Mouse (Mus musculus) kidney, embryonic 16.5 days (tissue): ENCODE results near the gene Nnmt. TPM values are rescaled to one million over a fixed set of nuclear protein-coding genes. Genes with fewer than 3 reads are reported as not detected.

Source experiments
- ATAC-seq: fragments of 200-750 bp; cut with Nextera tagmentation; 2 replicates; pipeline ENCODE4 v1.8.0; 2017; ENCODE audit warnings: moderate TSS enrichment; ENCODE audit not compliant: low FRiP score, low TSS enrichment
- H3K27ac ChIP-seq: fragments of 300-500 bp; sonication (generic); 2 replicates; pipeline ENCODE4 v1.5.1; 2014; ENCODE audit warnings: low read length
- H3K27me3 ChIP-seq: fragments of 300-500 bp; sonication (generic); 2 replicates; pipeline ENCODE4 v1.6.1; 2014; ENCODE audit warnings: low read length, control low read depth, mixed read lengths; ENCODE audit not compliant: insufficient read depth
- H3K36me3 ChIP-seq: fragments of 300-500 bp; sonication (generic); 2 replicates; pipeline ENCODE4 v1.6.1; 2014; ENCODE audit warnings: low read length, control low read depth, mixed read lengths; ENCODE audit not compliant: insufficient read depth
- H3K4me1 ChIP-seq: fragments of 300-500 bp; sonication (generic); 2 replicates; pipeline ENCODE4 v1.6.1; 2014; ENCODE audit warnings: low read length, control low read depth, mixed read lengths; ENCODE audit not compliant: insufficient read depth
- H3K4me2 ChIP-seq: fragments of 300-500 bp; sonication (generic); replicated peaks from 2 replicates; pipeline ENCODE4 v1.6.1; 2014; ENCODE audit warnings: low read depth, low read length
- H3K4me3 ChIP-seq: fragments of 300-500 bp; sonication (generic); 2 replicates; pipeline ENCODE4 v1.5.1; 2014; ENCODE audit warnings: mild to moderate bottlenecking, low read length
- H3K9ac ChIP-seq: fragments of 300-500 bp; sonication (generic); replicated peaks from 2 replicates; pipeline ENCODE4 v1.6.1; 2014; ENCODE audit warnings: low read length
- H3K9me3 ChIP-seq: fragments of 300-500 bp; sonication (generic); 2 replicates; pipeline ENCODE4 v1.6.1; 2016; ENCODE audit warnings: low read length, control low read depth
- WGBS: fragments of 180-500 bp; shearing (Covaris S2); extraction: QIAGEN DNeasy Blood & Tissue Kit; methylation state at CpG from one replicate; pipeline ENCODE4 v1.1.7; 2014; 5-methylcytosine and 5-hydroxymethylcytosine counted together
- polyA plus RNA-seq: library from polyadenylated mRNA; unstranded; fragments of >200 nt; fragmentation: Nextera tagmentation; extraction: Ambion mirVana; gene quantifications from 2 replicates; pipeline ENCODE4 v1.2.1, GENCODE M21; 2015

Gene Nnmt
- polyA plus RNA-seq, 1 experiment from 2014 or later = 2.4 TPM

DNA sequence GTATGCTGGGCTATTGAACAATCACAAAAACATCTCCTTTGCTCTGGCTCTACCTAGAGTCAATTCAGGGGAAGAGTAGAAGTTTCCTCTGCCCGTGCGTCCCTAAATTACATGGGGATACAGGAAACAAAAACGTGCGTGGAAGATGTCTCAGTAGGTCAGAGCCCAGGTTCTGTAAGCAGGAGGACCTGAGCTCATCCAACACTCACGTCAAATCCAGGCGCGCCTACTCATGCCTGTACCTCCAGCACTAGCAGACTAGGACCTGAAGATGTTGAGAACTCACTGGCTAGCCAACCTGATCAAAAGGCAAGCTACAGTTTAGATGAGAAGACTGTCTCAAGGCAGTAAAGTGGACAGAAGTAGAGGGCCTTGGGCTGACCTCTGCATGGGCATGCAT lies 32.2 kb upstream of the Nnmt start:
- WGBS = 89% methylated on average over 7 of the region's 7 CpGs
- 0 out of 2 replicates have a peak, but pooled peaks cover 2% of the 10 kb centered on the region for H3K9me3 ChIP-seq
- no peak for ATAC-seq
- no peaks in the 10 kb centered on the region for H3K36me3 ChIP-seq
- no peak overlapping the region for H3K27ac ChIP-seq
- H3K4me3 ChIP-seq = no peak overlapping the region
- no peaks in the 10 kb centered on the region for H3K4me1 ChIP-seq
- H3K9ac ChIP-seq = no peak overlapping the region
- no peaks in the 10 kb centered on the region for H3K27me3 ChIP-seq
- no peak overlapping the region for H3K4me2 ChIP-seq

DNA sequence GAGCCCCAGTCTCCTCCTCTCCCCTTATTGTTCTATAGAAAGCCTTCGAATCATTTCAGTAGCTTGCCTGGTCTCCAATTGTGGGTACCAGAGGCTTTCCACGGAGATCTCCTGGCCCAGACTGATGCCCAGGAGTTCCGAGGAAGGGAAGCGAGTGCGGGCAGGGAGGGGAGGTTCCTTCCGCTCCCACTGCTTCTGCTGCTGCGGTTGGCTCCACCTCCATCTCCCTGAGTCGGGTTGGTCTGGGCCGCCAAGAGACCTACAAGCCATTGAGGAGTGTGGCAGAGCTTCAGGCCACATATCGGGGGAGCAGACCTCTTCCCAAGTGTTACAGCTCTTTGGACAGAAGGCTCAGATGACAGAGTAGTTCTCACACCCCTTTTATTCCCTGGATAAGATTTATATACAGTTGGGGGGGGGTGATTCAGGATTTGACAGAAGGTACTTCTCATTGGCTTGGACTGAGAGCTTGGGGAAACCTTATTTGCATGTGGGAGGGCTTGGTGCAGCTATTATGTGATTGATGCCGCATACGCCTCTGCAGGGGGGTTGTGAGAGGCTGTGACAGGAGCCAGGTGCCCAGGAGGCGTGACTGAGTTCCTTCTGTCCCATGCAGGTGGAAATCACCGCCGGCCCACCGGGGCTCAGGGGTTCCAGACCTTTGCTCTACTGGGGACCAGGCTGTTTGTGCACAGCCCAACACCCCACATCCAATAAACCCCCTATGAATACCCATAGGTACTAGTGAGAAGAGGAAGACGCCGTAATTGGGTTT lies 30.8 kb upstream of the Nnmt start:
- no peaks in the 10 kb centered on the region for H3K4me1 ChIP-seq
- ATAC-seq = no peak
- no peak overlapping the region for H3K4me3 ChIP-seq
- H3K9ac ChIP-seq = no peak overlapping the region
- no peak overlapping the region for H3K27ac ChIP-seq
- no peaks in the 10 kb centered on the region for H3K36me3 ChIP-seq
- H3K4me2 ChIP-seq = peak overlapping the region; percentile 17; the same call in 1 of the 2 replicates
- WGBS = 37% methylated on average over 18 of the region's 18 CpGs
- 0 out of 2 replicates have a peak, but pooled peaks cover 2% of the 10 kb centered on the region for H3K9me3 ChIP-seq
- H3K27me3 ChIP-seq = no peaks in the 10 kb centered on the region

DNA sequence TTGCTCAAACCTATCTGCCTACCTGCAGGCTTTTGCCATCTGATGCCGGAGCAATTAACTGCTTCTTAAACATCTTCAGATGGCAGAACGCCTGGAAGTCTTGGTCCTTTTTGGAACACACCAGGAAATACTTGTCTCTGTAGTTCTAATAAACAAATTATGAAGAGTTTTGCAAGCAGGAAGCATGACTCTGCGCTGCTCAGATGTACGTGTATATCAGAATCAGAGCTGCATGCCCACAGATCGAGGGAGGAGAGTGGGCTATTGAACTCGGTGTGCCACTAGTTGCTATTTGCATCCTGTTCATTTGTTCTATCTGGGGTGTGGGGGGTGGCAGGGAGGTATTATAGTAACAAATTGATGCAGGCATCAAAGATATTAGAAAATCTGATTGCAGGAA lies 28.2 kb upstream of the Nnmt start:
- 0 out of 2 replicates have a peak, but pooled peaks cover 2% of the 10 kb centered on the region for H3K9me3 ChIP-seq
- no peaks in the 10 kb centered on the region for H3K27me3 ChIP-seq
- 85% methylated on average over 6 of the region's 6 CpGs for WGBS
- H3K4me1 ChIP-seq = no peaks in the 10 kb centered on the region
- no peak overlapping the region for H3K4me3 ChIP-seq
- no peak overlapping the region for H3K9ac ChIP-seq
- H3K4me2 ChIP-seq = no peak overlapping the region
- no peaks in the 10 kb centered on the region for H3K36me3 ChIP-seq
- ATAC-seq = no peak
- no peak overlapping the region for H3K27ac ChIP-seq

DNA sequence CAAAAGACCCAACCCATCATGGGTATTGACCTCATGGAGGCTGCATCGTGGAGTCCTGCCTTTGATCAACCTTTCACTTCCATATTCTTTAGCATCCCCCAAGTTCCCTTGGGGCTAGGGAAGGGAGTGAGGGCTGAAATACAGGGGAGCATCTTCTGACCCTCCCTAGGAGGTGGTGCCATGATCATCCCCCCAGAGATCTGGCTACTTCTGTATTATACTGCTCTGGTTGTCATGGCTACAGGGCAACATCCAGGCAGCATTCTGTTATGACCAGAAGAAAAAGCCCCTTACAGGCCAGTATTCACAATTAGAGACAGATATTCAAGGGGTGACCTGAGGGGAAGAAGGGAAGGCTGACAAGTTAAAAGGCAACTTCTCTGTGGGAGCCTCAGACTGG lies 14.3 kb upstream of the Nnmt start:
- Histone ChIP-seq H3K9ac (no peak overlapping the region), H3K4me3 (no peak overlapping the region), H3K4me2 (no peak overlapping the region), H3K9me3 (no peaks in the 10 kb centered on the region), H3K36me3 (no peaks in the 10 kb centered on the region), H3K27me3 (peaks cover 5% of the 10 kb centered on the region; the same call in 1 of the 2 replicates), H3K27ac (no peak overlapping the region), H3K4me1 (no peaks in the 10 kb centered on the region)
- ATAC-seq = no peak
- WGBS = 87% methylated on average over 1 of the region's 1 CpGs

DNA sequence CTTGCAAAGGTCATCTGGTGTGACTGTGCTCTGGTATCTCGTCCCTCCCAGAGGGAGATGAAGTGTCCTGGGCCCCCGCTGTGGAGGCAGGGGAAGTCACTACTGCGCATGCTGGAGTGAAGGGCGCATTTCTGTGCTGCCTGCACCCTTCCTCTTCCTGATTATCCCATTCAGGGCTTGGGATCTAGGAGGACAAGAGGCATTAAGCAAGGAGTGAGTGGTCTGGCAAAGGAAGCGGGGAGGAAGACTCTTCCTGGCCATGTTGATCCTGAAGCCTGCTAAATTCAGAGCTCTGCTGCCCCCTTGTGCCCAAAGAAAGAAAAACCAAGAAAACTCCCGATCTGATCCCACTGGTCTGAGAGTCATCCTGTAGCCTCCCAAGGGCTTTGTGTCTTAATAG lies 13.6 kb upstream of the Nnmt start:
- no peaks in the 10 kb centered on the region for H3K4me1 ChIP-seq

DNA sequence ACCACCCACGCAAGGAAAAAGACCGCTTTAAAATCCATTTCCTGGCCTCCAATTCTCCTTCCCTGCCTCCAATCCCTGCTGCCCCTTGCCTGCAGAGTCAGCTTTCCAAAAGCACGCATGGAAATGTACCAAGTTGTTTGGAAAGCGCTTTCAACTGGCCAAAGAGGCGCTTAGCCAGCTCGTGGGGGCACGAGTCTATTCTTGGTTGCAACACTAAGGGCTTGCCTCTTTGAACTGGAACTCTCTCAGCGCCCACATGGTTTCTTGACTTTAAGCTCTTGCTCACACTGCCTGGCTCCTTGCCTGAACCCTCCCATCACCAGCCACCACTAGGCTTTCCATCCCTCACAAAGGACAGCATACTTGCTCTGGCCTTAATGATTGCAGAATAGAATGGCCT lies 13.2 kb upstream of the Nnmt start:
- Histone ChIP-seq H3K27me3 (peaks cover 5% of the 10 kb centered on the region; the same call in 1 of the 2 replicates), H3K36me3 (no peaks in the 10 kb centered on the region), H3K4me2 (no peak overlapping the region), H3K4me3 (no peak overlapping the region), H3K9me3 (no peaks in the 10 kb centered on the region), H3K9ac (no peak overlapping the region), H3K4me1 (no peaks in the 10 kb centered on the region), H3K27ac (no peak overlapping the region)
- no peak for ATAC-seq
- 74% methylated on average over 8 of the region's 8 CpGs for WGBS

More for the DNA sequence above, 13.6 kb upstream of the Nnmt start:
- H3K4me3 ChIP-seq = no peak overlapping the region
- peaks cover 5% of the 10 kb centered on the region; the same call in 1 of the 2 replicates for H3K27me3 ChIP-seq
- peak overlapping the region; percentile 34; the same call in 1 of the 2 replicates for H3K4me2 ChIP-seq
- 21% methylated on average over 6 of the region's 6 CpGs for WGBS
- no peak overlapping the region for H3K27ac ChIP-seq
- no peaks in the 10 kb centered on the region for H3K36me3 ChIP-seq
- peak; percentile 59; the same call in 1 of the 2 replicates for ATAC-seq
- H3K9me3 ChIP-seq = no peaks in the 10 kb centered on the region
- H3K9ac ChIP-seq = 0 out of 2 replicates have a peak overlapping the region, but pooled peaks have one; percentile 18

DNA sequence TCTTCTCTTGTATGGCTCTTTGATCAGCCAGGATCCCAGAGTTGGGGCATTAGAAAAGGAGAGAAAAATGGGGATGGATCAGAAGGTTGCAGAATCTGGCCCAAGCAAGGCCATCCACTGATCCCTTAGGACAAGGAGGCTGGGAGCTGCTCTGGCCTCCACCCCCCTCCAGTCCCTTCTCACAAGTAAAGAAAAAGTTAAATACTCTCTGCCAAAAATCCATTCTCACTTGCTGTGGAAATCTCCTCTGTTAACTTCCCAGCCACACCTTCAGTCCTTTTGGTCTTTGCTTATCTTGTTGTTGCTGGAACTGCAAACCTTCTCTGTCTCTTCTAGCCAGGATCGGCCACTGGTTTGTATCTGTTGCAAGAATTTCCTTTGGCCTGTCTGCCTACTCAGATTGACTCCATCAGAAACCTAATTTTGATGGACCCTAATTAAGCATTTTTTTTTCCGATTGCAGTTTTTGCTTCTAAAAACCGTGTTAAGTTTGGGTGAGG lies 12.6 kb upstream of the Nnmt start:
- H3K4me3 ChIP-seq = no peak overlapping the region
- 88% methylated on average over 3 of the region's 3 CpGs for WGBS

DNA sequence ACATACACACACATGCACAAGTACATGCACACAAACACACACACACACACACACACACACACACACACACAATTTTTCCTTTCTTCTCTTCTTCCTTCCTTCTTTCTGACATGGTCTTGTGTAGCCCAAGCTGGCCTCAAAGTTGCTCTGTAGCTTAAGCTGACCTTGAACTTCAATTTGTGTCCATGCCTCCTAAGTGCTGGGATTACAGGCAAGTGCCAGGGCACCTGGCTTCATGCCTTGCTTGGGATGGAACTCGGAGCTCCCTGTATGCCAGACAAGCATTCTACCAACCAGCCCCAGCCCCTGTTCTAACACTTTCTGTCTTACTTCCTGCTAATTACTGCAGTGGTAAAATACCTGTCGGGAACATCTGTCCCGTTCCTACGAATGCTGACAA lies 8.3 kb upstream of the Nnmt start:
- no peak for ATAC-seq
- H3K36me3 ChIP-seq = no peaks in the 10 kb centered on the region
- no peak overlapping the region for H3K4me2 ChIP-seq
- H3K27me3 ChIP-seq = no peaks in the 10 kb centered on the region
- H3K4me1 ChIP-seq = no peaks in the 10 kb centered on the region
- no peak overlapping the region for H3K4me3 ChIP-seq
- no peaks in the 10 kb centered on the region for H3K9me3 ChIP-seq
- no peak overlapping the region for H3K27ac ChIP-seq
- H3K9ac ChIP-seq = no peak overlapping the region
- 83% methylated on average over 4 of the region's 4 CpGs for WGBS

More for the DNA sequence above, 12.6 kb upstream of the Nnmt start:
- H3K9me3 ChIP-seq = no peaks in the 10 kb centered on the region
- no peak overlapping the region for H3K27ac ChIP-seq
- H3K9ac ChIP-seq = no peak overlapping the region
- no peak for ATAC-seq
- no peaks in the 10 kb centered on the region for H3K4me1 ChIP-seq
- no peak overlapping the region for H3K4me2 ChIP-seq
- no peaks in the 10 kb centered on the region for H3K36me3 ChIP-seq
- peaks cover 5% of the 10 kb centered on the region; the same call in 1 of the 2 replicates for H3K27me3 ChIP-seq

DNA sequence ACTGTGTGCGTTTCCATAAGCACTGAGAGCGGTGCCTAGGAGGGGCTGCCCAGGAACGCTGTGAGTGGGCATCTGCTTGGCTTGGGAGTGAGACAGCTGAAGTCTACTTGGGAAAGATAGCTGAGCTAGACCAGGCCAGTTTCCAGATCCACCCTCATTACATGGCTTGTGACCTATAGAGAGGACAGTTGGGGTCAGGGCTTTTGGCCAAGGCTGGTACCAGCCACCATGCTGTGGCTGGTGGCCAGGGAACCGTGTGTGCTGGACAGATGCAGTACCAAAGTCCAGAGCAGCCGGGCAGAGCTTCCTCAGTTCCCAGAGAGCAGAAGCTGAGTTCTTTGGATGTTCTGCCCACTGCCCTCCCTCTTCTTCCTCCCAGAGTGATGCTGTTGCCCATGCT lies 7.6 kb upstream of the Nnmt start:
- Histone ChIP-seq H3K36me3 (no peaks in the 10 kb centered on the region), H3K4me2 (no peak overlapping the region), H3K4me3 (no peak overlapping the region), H3K9me3 (no peaks in the 10 kb centered on the region), H3K27me3 (no peaks in the 10 kb centered on the region), H3K9ac (no peak overlapping the region), H3K4me1 (no peaks in the 10 kb centered on the region), H3K27ac (no peak overlapping the region)
- WGBS = 87% methylated on average over 5 of the region's 5 CpGs
- no peak for ATAC-seq

DNA sequence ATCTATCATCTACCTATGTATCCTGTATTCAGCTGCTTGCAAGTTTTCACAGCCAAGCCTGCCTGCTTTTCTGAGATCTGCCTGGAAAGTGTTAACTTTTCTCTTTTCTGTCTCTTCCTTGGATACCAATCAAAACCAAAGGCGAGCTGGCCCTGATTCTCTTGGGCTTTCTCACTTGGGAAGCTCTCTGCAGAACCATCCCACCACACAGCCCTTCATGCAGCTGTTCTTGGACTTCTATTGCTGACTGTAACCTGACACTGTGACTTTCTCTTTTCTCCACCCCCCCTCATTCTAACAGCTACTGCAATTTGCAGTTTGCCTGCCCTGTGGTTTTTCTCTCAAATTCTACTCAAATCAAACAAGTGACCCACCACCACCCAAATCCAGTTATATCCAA lies 6.1 kb upstream of the Nnmt start:
- Histone ChIP-seq H3K9ac (no peak overlapping the region), H3K4me3 (no peak overlapping the region), H3K27me3 (no peaks in the 10 kb centered on the region), H3K4me1 (no peaks in the 10 kb centered on the region), H3K9me3 (no peaks in the 10 kb centered on the region), H3K27ac (no peak overlapping the region), H3K4me2 (no peak overlapping the region), H3K36me3 (no peaks in the 10 kb centered on the region)
- ATAC-seq = no peak
- 16% methylated on average over 1 of the region's 1 CpGs for WGBS
